Mouse (Mus musculus): ENCODE measurements around the gene Comt. TPM values are rescaled to one million over a fixed set of nuclear protein-coding genes. Genes with fewer than 3 reads are reported as not detected.

Comt gene
- polyA plus RNA-seq, 1 experiment from 2014 or later = 90.1 TPM

GRCm38 (mm10) chr16:18378489-18378888 lies 48.2 kb downstream of the Comt start:
- Histone ChIP-seq H3K9ac (ENCODE audit: low read depth, low read length) (no peak overlapping the region), H3K27ac (ENCODE audit: low read depth, low read length) (no peak overlapping the region), H3K36me3 (ENCODE audit: control insufficient read depth, insufficient read depth, low read length) (no peaks in the 10 kb centered on the region), H3K27me3 (ENCODE audit: control insufficient read depth, insufficient read depth, low read length) (no peaks in the 10 kb centered on the region), H3K4me3 (ENCODE audit: low read depth, low read length) (no peak overlapping the region), H3K9me3 (replicated peaks; ENCODE audit: control insufficient read depth, low read length) (no peaks in the 10 kb centered on the region), H3K4me2 (no peak overlapping the region), H3K4me1 (ENCODE audit: control insufficient read depth, insufficient read depth, low read length) (peaks cover 16% of the 10 kb centered on the region)
- 35% methylated on average over 1 of the region's 1 CpGs for WGBS (ENCODE audit: insufficient replicate concordance)
- no peak for ATAC-seq (replicated peaks; ENCODE audit: insufficient number of reproducible peaks, low FRiP score, low TSS enrichment)

- peaks cover 15% of the 10 kb centered on the region for H3K4me1 ChIP-seq (ENCODE audit: control insufficient read depth, insufficient read depth, low read length)
- H3K9me3 ChIP-seq (replicated peaks; ENCODE audit: control insufficient read depth, low read length) = no peaks in the 10 kb centered on the region
- no peaks in the 10 kb centered on the region for H3K27me3 ChIP-seq (ENCODE audit: control insufficient read depth, insufficient read depth, low read length)
- WGBS (ENCODE audit: insufficient replicate concordance) = 15% methylated on average over 3 of the region's 3 CpGs
- H3K9ac ChIP-seq (ENCODE audit: low read depth, low read length) = no peak overlapping the region
- no peak overlapping the region for H3K4me3 ChIP-seq (ENCODE audit: low read depth, low read length)
- H3K4me2 ChIP-seq = no peak overlapping the region
- no peaks in the 10 kb centered on the region for H3K36me3 ChIP-seq (ENCODE audit: control insufficient read depth, insufficient read depth, low read length)
- no peak overlapping the region for H3K27ac ChIP-seq (ENCODE audit: low read depth, low read length)
- ATAC-seq (replicated peaks; ENCODE audit: insufficient number of reproducible peaks, low FRiP score, low TSS enrichment) = no peak
Measured at GRCm38 (mm10) chr16:18377203-18377602, 49.4 kb downstream of the Comt start.

GRCm38 (mm10) chr16:18376297-18376954 lies 50.2 kb downstream of the Comt start:
- WGBS (ENCODE audit: insufficient replicate concordance) = 71% methylated on average over 7 of the region's 7 CpGs
- no peak overlapping the region for H3K27ac ChIP-seq (ENCODE audit: low read depth, low read length)

GRCm38 (mm10) chr16:18373632-18374031 lies 53.0 kb downstream of the Comt start:
- WGBS (ENCODE audit: insufficient replicate concordance) = 88% methylated on average over 4 of the region's 4 CpGs
- no peaks in the 10 kb centered on the region for H3K36me3 ChIP-seq (ENCODE audit: control insufficient read depth, insufficient read depth, low read length)
- H3K27ac ChIP-seq (ENCODE audit: low read depth, low read length) = no peak overlapping the region
- H3K27me3 ChIP-seq (ENCODE audit: control insufficient read depth, insufficient read depth, low read length) = no peaks in the 10 kb centered on the region
- H3K9ac ChIP-seq (ENCODE audit: low read depth, low read length) = no peak overlapping the region
- peaks cover 11% of the 10 kb centered on the region for H3K4me1 ChIP-seq (ENCODE audit: control insufficient read depth, insufficient read depth, low read length)
- no peak for ATAC-seq (replicated peaks; ENCODE audit: insufficient number of reproducible peaks, low FRiP score, low TSS enrichment)
- no peak overlapping the region for H3K4me3 ChIP-seq (ENCODE audit: low read depth, low read length)
- H3K4me2 ChIP-seq = no peak overlapping the region
- H3K9me3 ChIP-seq (replicated peaks; ENCODE audit: control insufficient read depth, low read length) = no peaks in the 10 kb centered on the region

More at GRCm38 (mm10) chr16:18376297-18376954, 50.2 kb downstream of the Comt start:
- no peak for ATAC-seq (replicated peaks; ENCODE audit: insufficient number of reproducible peaks, low FRiP score, low TSS enrichment)
- H3K36me3 ChIP-seq (ENCODE audit: control insufficient read depth, insufficient read depth, low read length) = no peaks in the 10 kb centered on the region
- H3K4me3 ChIP-seq (ENCODE audit: low read depth, low read length) = no peak overlapping the region
- H3K27me3 ChIP-seq (ENCODE audit: control insufficient read depth, insufficient read depth, low read length) = no peaks in the 10 kb centered on the region
- H3K4me2 ChIP-seq = no peak overlapping the region
- peaks cover 13% of the 10 kb centered on the region for H3K4me1 ChIP-seq (ENCODE audit: control insufficient read depth, insufficient read depth, low read length)
- no peak overlapping the region for H3K9ac ChIP-seq (ENCODE audit: low read depth, low read length)
- H3K9me3 ChIP-seq (replicated peaks; ENCODE audit: control insufficient read depth, low read length) = no peaks in the 10 kb centered on the region

GRCm38 (mm10) chr16:18370197-18370596 lies 56.5 kb downstream of the Comt start:
- WGBS (ENCODE audit: insufficient replicate concordance) = 68% methylated on average over 3 of the region's 3 CpGs
- ATAC-seq (replicated peaks; ENCODE audit: insufficient number of reproducible peaks, low FRiP score, low TSS enrichment) = no peak

GRCm38 (mm10) chr16:18366849-18367248 lies 59.8 kb downstream of the Comt start:
- H3K4me1 ChIP-seq (ENCODE audit: control insufficient read depth, insufficient read depth, low read length) = no peaks in the 10 kb centered on the region
- H3K9ac ChIP-seq (ENCODE audit: low read depth, low read length) = no peak overlapping the region
- WGBS (ENCODE audit: insufficient replicate concordance) = 82% methylated on average over 4 of the region's 4 CpGs

More at GRCm38 (mm10) chr16:18370197-18370596, 56.5 kb downstream of the Comt start:
- H3K27ac ChIP-seq (ENCODE audit: low read depth, low read length) = no peak overlapping the region
- H3K9ac ChIP-seq (ENCODE audit: low read depth, low read length) = no peak overlapping the region
- no peaks in the 10 kb centered on the region for H3K36me3 ChIP-seq (ENCODE audit: control insufficient read depth, insufficient read depth, low read length)
- H3K4me2 ChIP-seq = no peak overlapping the region
- no peaks in the 10 kb centered on the region for H3K4me1 ChIP-seq (ENCODE audit: control insufficient read depth, insufficient read depth, low read length)
- H3K9me3 ChIP-seq (replicated peaks; ENCODE audit: control insufficient read depth, low read length) = no peaks in the 10 kb centered on the region
- H3K27me3 ChIP-seq (ENCODE audit: control insufficient read depth, insufficient read depth, low read length) = no peaks in the 10 kb centered on the region
- no peak overlapping the region for H3K4me3 ChIP-seq (ENCODE audit: low read depth, low read length)

GRCm38 (mm10) chr16:18362948-18363347 lies 63.7 kb downstream of the Comt start:
- H3K27ac ChIP-seq (ENCODE audit: low read depth, low read length) = no peak overlapping the region
- ATAC-seq (replicated peaks; ENCODE audit: insufficient number of reproducible peaks, low FRiP score, low TSS enrichment) = no peak
- no peaks in the 10 kb centered on the region for H3K36me3 ChIP-seq (ENCODE audit: control insufficient read depth, insufficient read depth, low read length)
- H3K9ac ChIP-seq (ENCODE audit: low read depth, low read length) = no peak overlapping the region
- no peaks in the 10 kb centered on the region for H3K27me3 ChIP-seq (ENCODE audit: control insufficient read depth, insufficient read depth, low read length)
- WGBS (ENCODE audit: insufficient replicate concordance) = 70% methylated on average over 8 of the region's 8 CpGs
- H3K4me2 ChIP-seq = no peak overlapping the region
- H3K4me1 ChIP-seq (ENCODE audit: control insufficient read depth, insufficient read depth, low read length) = no peaks in the 10 kb centered on the region
- no peaks in the 10 kb centered on the region for H3K9me3 ChIP-seq (replicated peaks; ENCODE audit: control insufficient read depth, low read length)
- H3K4me3 ChIP-seq (ENCODE audit: low read depth, low read length) = no peak overlapping the region

More at GRCm38 (mm10) chr16:18366849-18367248, 59.8 kb downstream of the Comt start:
- ATAC-seq (replicated peaks; ENCODE audit: insufficient number of reproducible peaks, low FRiP score, low TSS enrichment) = no peak
- H3K36me3 ChIP-seq (ENCODE audit: control insufficient read depth, insufficient read depth, low read length) = no peaks in the 10 kb centered on the region
- H3K9me3 ChIP-seq (replicated peaks; ENCODE audit: control insufficient read depth, low read length) = no peaks in the 10 kb centered on the region
- H3K27me3 ChIP-seq (ENCODE audit: control insufficient read depth, insufficient read depth, low read length) = no peaks in the 10 kb centered on the region
- H3K27ac ChIP-seq (ENCODE audit: low read depth, low read length) = no peak overlapping the region
- H3K4me3 ChIP-seq (ENCODE audit: low read depth, low read length) = no peak overlapping the region
- H3K4me2 ChIP-seq = no peak overlapping the region

- Histone ChIP-seq H3K4me3 (ENCODE audit: low read depth, low read length) (no peak overlapping the region), H3K36me3 (ENCODE audit: control insufficient read depth, insufficient read depth, low read length) (no peaks in the 10 kb centered on the region), H3K4me1 (ENCODE audit: control insufficient read depth, insufficient read depth, low read length) (no peaks in the 10 kb centered on the region), H3K9ac (ENCODE audit: low read depth, low read length) (no peak overlapping the region), H3K4me2 (no peak overlapping the region), H3K27ac (ENCODE audit: low read depth, low read length) (no peak overlapping the region), H3K9me3 (replicated peaks; ENCODE audit: control insufficient read depth, low read length) (no peaks in the 10 kb centered on the region), H3K27me3 (ENCODE audit: control insufficient read depth, insufficient read depth, low read length) (no peaks in the 10 kb centered on the region)
- ATAC-seq (replicated peaks; ENCODE audit: insufficient number of reproducible peaks, low FRiP score, low TSS enrichment) = no peak
- WGBS (ENCODE audit: insufficient replicate concordance) = 70% methylated on average over 6 of the region's 6 CpGs
Measured at GRCm38 (mm10) chr16:18360151-18360805, 66.4 kb downstream of the Comt start.

GRCm38 (mm10) chr16:18357977-18358376 lies 68.7 kb downstream of the Comt start:
- ATAC-seq (replicated peaks; ENCODE audit: insufficient number of reproducible peaks, low FRiP score, low TSS enrichment) = no peak
- 84% methylated on average over 6 of the region's 6 CpGs for WGBS (ENCODE audit: insufficient replicate concordance)
- H3K4me1 ChIP-seq (ENCODE audit: control insufficient read depth, insufficient read depth, low read length) = no peaks in the 10 kb centered on the region
- H3K9ac ChIP-seq (ENCODE audit: low read depth, low read length) = no peak overlapping the region
- no peak overlapping the region for H3K4me2 ChIP-seq
- no peaks in the 10 kb centered on the region for H3K36me3 ChIP-seq (ENCODE audit: control insufficient read depth, insufficient read depth, low read length)
- H3K27me3 ChIP-seq (ENCODE audit: control insufficient read depth, insufficient read depth, low read length) = no peaks in the 10 kb centered on the region
- H3K4me3 ChIP-seq (ENCODE audit: low read depth, low read length) = no peak overlapping the region
- no peak overlapping the region for H3K27ac ChIP-seq (ENCODE audit: low read depth, low read length)
- no peaks in the 10 kb centered on the region for H3K9me3 ChIP-seq (replicated peaks; ENCODE audit: control insufficient read depth, low read length)

Data from heart, embryonic 11.5 days (tissue).